Mouse (Mus musculus): Measurements from ENCODE around the gene Tcfl5. TPM values are rescaled to one million over a fixed set of nuclear protein-coding genes. Genes with fewer than 3 reads are reported as not detected.

Tcfl5 gene
- polyA plus RNA-seq, 1 experiment from 2014 or later: 0.30 TPM

GRCm38 (mm10) chr2:180589123-180589831, 53.2 kb downstream of the Tcfl5 start, which contains the start of gene Ogfr:
Gene Ogfr, plus strand, starts transcription at chr2:180589245.
- Histone ChIP-seq H3K27ac (peak within 1 kb of the TSS; percentile 91), H3K4me3 (peak within 1 kb of the TSS; percentile 84), H3K9ac (peak within 1 kb of the TSS; percentile 84), H3K27me3 (replicated peaks) (no peaks in the 10 kb centered on the region), H3K9me3 (no peaks in the 10 kb centered on the region), H3K4me2 (peak within 1 kb of the TSS; percentile 64), H3K4me1 (peaks cover 33% of the 10 kb centered on the region), H3K36me3 (replicated peaks) (peaks cover 24% of the 10 kb centered on the region)
- WGBS: under 1% methylated on average over 63 of the region's 67 CpGs
- ATAC-seq (replicated peaks): peak; percentile 89

GRCm38 (mm10) chr2:180588736-180589122, 53.8 kb downstream of the Tcfl5 start:
- 51% methylated on average over 6 of the region's 6 CpGs for WGBS
- Histone ChIP-seq H3K4me3 (peak overlapping the region; percentile 84), H3K4me2 (peak overlapping the region; percentile 64), H3K9ac (peak overlapping the region; percentile 84), H3K27me3 (replicated peaks) (no peaks in the 10 kb centered on the region), H3K9me3 (no peaks in the 10 kb centered on the region), H3K4me1 (peaks cover 38% of the 10 kb centered on the region), H3K27ac (peak overlapping the region; percentile 91), H3K36me3 (replicated peaks) (peaks cover 20% of the 10 kb centered on the region)
- peak; percentile 7 for ATAC-seq (replicated peaks)

DNA sequence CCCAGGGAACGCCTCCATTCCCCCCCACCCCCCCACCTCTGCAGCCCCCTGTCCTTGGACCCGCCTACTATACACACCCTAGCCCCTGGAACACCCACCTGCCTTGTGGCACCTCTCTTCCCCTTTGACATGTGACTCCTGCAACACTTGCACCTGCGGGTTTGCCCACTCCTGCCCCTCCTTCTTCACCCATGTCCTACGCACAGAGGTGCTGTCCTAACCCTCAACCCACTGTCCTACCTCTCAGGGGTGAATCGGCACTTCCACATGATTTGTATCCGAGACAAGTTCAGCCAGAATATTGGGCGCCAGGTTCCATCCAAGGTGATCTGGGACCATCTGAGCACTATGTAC, 59.4 kb downstream of the Tcfl5 start:
- H3K4me3 ChIP-seq: peak overlapping the region; percentile 81
- ATAC-seq (replicated peaks): peak; percentile 51
- peak overlapping the region; percentile 77 for H3K4me2 ChIP-seq
- H3K27me3 ChIP-seq (replicated peaks): 0 out of 2 replicates have a peak, but pooled peaks cover 6% of the 10 kb centered on the region
- H3K36me3 ChIP-seq (replicated peaks): peaks cover 13% of the 10 kb centered on the region
- H3K4me1 ChIP-seq: peaks cover 24% of the 10 kb centered on the region
- 29% methylated on average over 7 of the region's 7 CpGs for WGBS
- no peaks in the 10 kb centered on the region for H3K9me3 ChIP-seq
- H3K27ac ChIP-seq: peak overlapping the region; percentile 79; the same call in 1 of the 2 replicates
- peak overlapping the region; percentile 97 for H3K9ac ChIP-seq

DNA sequence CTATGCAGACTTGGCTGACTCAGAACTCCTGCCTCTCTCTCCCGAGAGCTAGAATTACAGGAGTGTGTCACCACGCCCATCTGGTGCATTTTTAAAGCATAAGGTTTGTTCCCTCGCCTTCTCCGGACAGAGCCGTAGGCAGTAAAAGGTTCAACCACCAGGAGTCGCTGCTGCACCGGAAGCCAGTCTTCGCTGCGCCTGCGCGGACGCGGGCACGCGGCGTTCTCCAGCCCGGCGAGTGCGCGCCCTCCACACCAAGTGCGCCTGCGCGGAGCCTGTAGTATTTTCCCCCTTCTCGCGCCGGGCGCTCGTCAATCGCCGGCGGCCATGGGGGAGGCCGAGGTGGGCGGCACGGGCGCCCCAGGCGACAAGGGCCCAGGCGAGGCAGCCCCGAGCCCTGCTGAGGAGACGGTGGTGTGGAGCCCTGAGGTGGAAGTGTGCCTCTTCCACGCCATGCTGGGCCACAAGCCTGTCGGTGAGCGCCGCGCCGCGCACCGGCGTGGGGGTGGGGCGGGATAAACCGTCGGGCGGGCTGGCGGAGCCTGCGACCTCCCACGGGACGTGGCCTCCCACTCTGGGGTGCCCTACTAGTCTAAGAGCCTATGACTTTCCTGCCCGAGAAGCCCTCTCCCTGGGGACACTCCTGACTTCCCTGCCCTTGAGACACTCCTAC, 59.9 kb downstream of the Tcfl5 start:
- under 1% methylated on average over 57 of the region's 57 CpGs for WGBS
- peaks cover 24% of the 10 kb centered on the region for H3K4me1 ChIP-seq
- 0 out of 2 replicates have a peak, but pooled peaks cover 6% of the 10 kb centered on the region for H3K27me3 ChIP-seq (replicated peaks)
- no peaks in the 10 kb centered on the region for H3K9me3 ChIP-seq
- ATAC-seq (replicated peaks): peak; percentile 76
- peaks cover 13% of the 10 kb centered on the region for H3K36me3 ChIP-seq (replicated peaks)
- peak overlapping the region; percentile 81 for H3K4me3 ChIP-seq
- H3K27ac ChIP-seq: peak overlapping the region; percentile 79
- peak overlapping the region; percentile 77 for H3K4me2 ChIP-seq
- H3K9ac ChIP-seq: peak overlapping the region; percentile 97

- no peak within 1 kb of the TSS for H3K4me2 ChIP-seq
- 0 out of 2 replicates have a peak, but pooled peaks cover 6% of the 10 kb centered on the region for H3K27me3 ChIP-seq (replicated peaks)
- peaks cover 24% of the 10 kb centered on the region for H3K4me1 ChIP-seq
- no peak for ATAC-seq (replicated peaks)
- H3K9me3 ChIP-seq: no peaks in the 10 kb centered on the region
- H3K4me3 ChIP-seq: no peak within 1 kb of the TSS
- peaks cover 13% of the 10 kb centered on the region for H3K36me3 ChIP-seq (replicated peaks)
- no peak within 1 kb of the TSS for H3K9ac ChIP-seq
- WGBS: 78% methylated on average over 3 of the region's 3 CpGs
- no peak within 1 kb of the TSS for H3K27ac ChIP-seq
Measured at GRCm38 (mm10) chr2:180581002-180581401, 61.5 kb downstream of the Tcfl5 start, which contains the start of gene Mrgbp. Gene Mrgbp, plus strand, starts transcription at chr2:180581304.

DNA sequence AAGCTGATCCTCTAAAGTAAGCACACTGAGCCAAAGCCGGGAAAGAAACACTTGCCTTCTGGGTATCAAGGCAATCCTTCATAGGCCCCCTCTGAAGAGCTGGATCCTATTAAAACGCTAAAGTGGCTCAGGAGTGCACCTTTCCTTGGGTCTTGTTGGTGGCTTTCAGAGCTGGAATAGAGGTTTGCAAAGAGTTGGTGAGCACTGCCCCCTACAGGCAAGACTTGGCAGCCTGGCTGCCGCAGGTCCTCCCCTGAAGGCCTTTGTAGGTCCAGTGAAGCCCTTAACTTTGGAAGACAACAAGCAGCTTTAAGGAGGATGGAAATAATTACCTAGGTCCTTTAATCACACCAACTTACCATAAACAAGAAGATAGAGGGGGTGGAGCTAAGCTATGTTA, 63.8 kb downstream of the Tcfl5 start:
- 0 out of 2 replicates have a peak, but pooled peaks cover 6% of the 10 kb centered on the region for H3K27me3 ChIP-seq (replicated peaks)
- H3K4me2 ChIP-seq: no peak overlapping the region
- H3K27ac ChIP-seq: no peak overlapping the region
- ATAC-seq (replicated peaks): no peak
- H3K9me3 ChIP-seq: no peaks in the 10 kb centered on the region
- no peak overlapping the region for H3K9ac ChIP-seq
- H3K4me1 ChIP-seq: peaks cover 7% of the 10 kb centered on the region
- WGBS: 8% methylated on average over 3 of the region's 3 CpGs
- H3K36me3 ChIP-seq (replicated peaks): no peaks in the 10 kb centered on the region
- no peak overlapping the region for H3K4me3 ChIP-seq

DNA sequence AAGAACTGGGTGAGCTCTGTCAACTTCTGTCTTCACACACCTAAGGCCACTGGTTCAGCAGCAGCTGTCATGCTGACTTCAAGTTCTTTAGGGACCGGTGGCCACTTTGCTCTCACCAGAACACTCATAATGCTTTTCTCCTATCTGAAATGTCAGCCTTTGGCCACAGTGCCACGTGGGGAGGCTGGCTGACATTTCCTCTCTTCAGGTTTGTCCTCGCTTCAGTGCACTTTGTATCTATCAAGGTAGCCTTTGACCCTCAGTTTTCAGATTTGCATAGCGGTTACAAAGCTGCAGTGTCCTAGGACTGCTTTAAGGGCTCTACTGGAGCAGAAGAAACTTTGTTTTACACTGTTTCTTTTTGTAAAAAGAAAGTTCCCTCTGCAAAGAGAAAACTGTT, 66.0 kb downstream of the Tcfl5 start:
- no peak overlapping the region for H3K27ac ChIP-seq
- no peaks in the 10 kb centered on the region for H3K4me1 ChIP-seq
- 32% methylated on average over 4 of the region's 4 CpGs for WGBS
- no peak overlapping the region for H3K9ac ChIP-seq
- no peaks in the 10 kb centered on the region for H3K36me3 ChIP-seq (replicated peaks)
- H3K27me3 ChIP-seq (replicated peaks): 0 out of 2 replicates have a peak, but pooled peaks cover 6% of the 10 kb centered on the region
- no peak for ATAC-seq (replicated peaks)
- no peaks in the 10 kb centered on the region for H3K9me3 ChIP-seq
- no peak overlapping the region for H3K4me2 ChIP-seq
- H3K4me3 ChIP-seq: no peak overlapping the region

Other genes with a start within 250 kb of the Tcfl5 start
- gene Slco4a1, start 186.5 kb downstream of the Tcfl5 start, polyA plus RNA-seq (2015; fragmentation: Nextera tagmentation; extraction: Ambion mirVana): 1.5 and 1.7 TPM in 2 replicates
- 2.2 and 3.2 TPM in 2 replicates for gene Ntsr1, start 142.7 kb downstream of the Tcfl5 start, polyA plus RNA-seq (2015; fragmentation: Nextera tagmentation; extraction: Ambion mirVana)
- 46.4 and 49.1 TPM in 2 replicates for gene Mrgbp, start 61.4 kb downstream of the Tcfl5 start, polyA plus RNA-seq (2015; fragmentation: Nextera tagmentation; extraction: Ambion mirVana)
- gene Ogfr, start 53.5 kb downstream of the Tcfl5 start, polyA plus RNA-seq (2015; fragmentation: Nextera tagmentation; extraction: Ambion mirVana): 89.2 and 96.7 TPM in 2 replicates
- gene Col9a3, start 44.9 kb downstream of the Tcfl5 start, polyA plus RNA-seq (2015; fragmentation: Nextera tagmentation; extraction: Ambion mirVana): 36.7 and 37.7 TPM in 2 replicates
- gene Dido1, start 67.3 kb upstream of the Tcfl5 start, polyA plus RNA-seq (2015; fragmentation: Nextera tagmentation; extraction: Ambion mirVana): 29.0 and 30.1 TPM in 2 replicates
- gene Gid8, start 67.4 kb upstream of the Tcfl5 start, polyA plus RNA-seq (2015; fragmentation: Nextera tagmentation; extraction: Ambion mirVana): 56.1 and 60.7 TPM in 2 replicates
- gene Slc17a9, start 82.6 kb upstream of the Tcfl5 start, polyA plus RNA-seq (2015; fragmentation: Nextera tagmentation; extraction: Ambion mirVana): 0.17 and 0.26 TPM in 2 replicates
- gene Bhlhe23, start 134.2 kb upstream of the Tcfl5 start, polyA plus RNA-seq (2015; fragmentation: Nextera tagmentation; extraction: Ambion mirVana): 14.9 and 16.5 TPM in 2 replicates